Mouse (Mus musculus) intestine, embryonic 16.5 days (tissue): ENCODE measurements around the gene Atp8a2. TPM values are rescaled to one million over a fixed set of nuclear protein-coding genes. Genes with fewer than 3 reads are reported as not detected.
A peak's percentile ranks its signal among the peaks of the same experiment; 100 is the strongest.
"Not testable (repeated sequence)": the region's sequence is repeated elsewhere in the genome, so short reads cannot be mapped to it uniquely, and the experiment has no call there.

Source experiments
- ATAC-seq: fragments of 200-750 bp; cut with Nextera tagmentation; 2 replicates; pipeline ENCODE4 v1.8.0; 2017; ENCODE audit warnings: moderate TSS enrichment, moderate library complexity
- H3K27ac ChIP-seq: fragments of 300-500 bp; sonication (generic); 2 replicates; pipeline ENCODE4 v1.5.1; 2014; ENCODE audit warnings: mild to moderate bottlenecking, low read length
- H3K27me3 ChIP-seq: fragments of 300-500 bp; sonication (generic); replicated peaks from 2 replicates; pipeline ENCODE4 v1.6.1; 2014; ENCODE audit warnings: low read length, control low read depth, mixed read lengths; ENCODE audit not compliant: control insufficient read depth, insufficient read depth
- H3K36me3 ChIP-seq: fragments of 300-500 bp; sonication (generic); 2 replicates; pipeline ENCODE4 v1.6.1; 2014; ENCODE audit warnings: low read length, control low read depth; ENCODE audit not compliant: control insufficient read depth, insufficient read depth
- H3K4me1 ChIP-seq: fragments of 300-500 bp; sonication (generic); 2 replicates; pipeline ENCODE4 v1.6.1; 2014; ENCODE audit warnings: low read length, control low read depth, mixed read lengths; ENCODE audit not compliant: control insufficient read depth, insufficient read depth
- H3K4me2 ChIP-seq: fragments of 300-500 bp; sonication (generic); 2 replicates; pipeline ENCODE4 v1.6.1; 2014; ENCODE audit warnings: low read depth, low read length, control low read depth
- H3K4me3 ChIP-seq: fragments of 300-500 bp; sonication (generic); 2 replicates; pipeline ENCODE4 v1.5.1; 2014; ENCODE audit warnings: mild to moderate bottlenecking, low read length
- H3K9ac ChIP-seq: fragments of 300-500 bp; sonication (generic); 2 replicates; pipeline ENCODE4 v1.6.1; 2014; ENCODE audit warnings: low read depth, low read length
- H3K9me3 ChIP-seq: fragments of 300-500 bp; sonication (generic); 2 replicates; pipeline ENCODE4 v1.6.1; 2016; ENCODE audit warnings: low read length, control low read depth; ENCODE audit not compliant: control insufficient read depth
- WGBS: fragments of 180-500 bp; shearing (Covaris S2); extraction: QIAGEN DNeasy Blood & Tissue Kit; methylation state at CpG from one replicate; pipeline ENCODE4 v1.1.7; 2014; 5-methylcytosine and 5-hydroxymethylcytosine counted together
- polyA plus RNA-seq: library from polyadenylated mRNA; unstranded; fragments of >200 nt; fragmentation: Nextera tagmentation; extraction: Ambion mirVana; gene quantifications from 2 replicates; pipeline ENCODE4 v1.2.1, GENCODE M21; 2015

The Atp8a2 gene
- polyA plus RNA-seq, 1 experiment from 2014 or later = 6.7 TPM

GRCm38 (mm10) chr14:59616802-59617201, 580.2 kb downstream of the Atp8a2 start:
- Histone ChIP-seq H3K27ac (no peak overlapping the region), H3K27me3 (no peaks in the 10 kb centered on the region), H3K4me1 (0 out of 2 replicates have a peak, but pooled peaks cover 3% of the 10 kb centered on the region), H3K4me2 (no peak overlapping the region), H3K36me3 (no peaks in the 10 kb centered on the region), H3K4me3 (no peak overlapping the region), H3K9ac (no peak overlapping the region), H3K9me3 (no peaks in the 10 kb centered on the region)
- WGBS = 49% methylated on average over 7 of the region's 7 CpGs
- peak; percentile 65 for ATAC-seq

DNA sequence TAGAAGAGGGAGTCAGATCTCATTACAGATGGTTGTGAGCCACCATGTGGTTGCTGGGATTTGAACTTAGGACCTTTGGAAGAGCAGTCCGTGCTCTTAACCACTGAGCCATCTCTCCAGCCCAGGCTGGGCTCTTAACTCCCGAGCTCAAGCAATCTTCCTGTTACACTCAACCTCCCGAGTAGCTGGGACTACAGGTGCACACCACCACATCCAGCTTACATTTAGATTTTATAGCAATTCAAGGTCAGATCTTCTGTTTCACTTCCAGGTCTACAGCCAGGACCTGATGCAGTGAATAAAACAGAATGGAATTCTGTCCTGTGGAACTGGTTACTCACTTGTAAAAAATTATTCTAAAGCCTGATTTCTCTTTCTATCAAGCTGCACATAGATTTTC, 582.8 kb downstream of the Atp8a2 start:
- not testable (repeated sequence) for H3K4me2 ChIP-seq, H3K9ac ChIP-seq, H3K27ac ChIP-seq, H3K27me3 ChIP-seq, H3K36me3 ChIP-seq, H3K4me1 ChIP-seq, H3K4me3 ChIP-seq, H3K9me3 ChIP-seq, ATAC-seq
- WGBS = 74% methylated on average over 3 of the region's 3 CpGs

- ATAC-seq = no peak
- Histone ChIP-seq H3K4me2 (no peak overlapping the region), H3K4me1 (0 out of 2 replicates have a peak, but pooled peaks cover 3% of the 10 kb centered on the region), H3K9ac (no peak overlapping the region), H3K36me3 (no peaks in the 10 kb centered on the region), H3K4me3 (no peak overlapping the region), H3K27ac (no peak overlapping the region), H3K9me3 (no peaks in the 10 kb centered on the region), H3K27me3 (no peaks in the 10 kb centered on the region)
- WGBS = 48% methylated on average over 14 of the region's 14 CpGs
Measured at GRCm38 (mm10) chr14:59612920-59613625, 583.9 kb downstream of the Atp8a2 start.

DNA sequence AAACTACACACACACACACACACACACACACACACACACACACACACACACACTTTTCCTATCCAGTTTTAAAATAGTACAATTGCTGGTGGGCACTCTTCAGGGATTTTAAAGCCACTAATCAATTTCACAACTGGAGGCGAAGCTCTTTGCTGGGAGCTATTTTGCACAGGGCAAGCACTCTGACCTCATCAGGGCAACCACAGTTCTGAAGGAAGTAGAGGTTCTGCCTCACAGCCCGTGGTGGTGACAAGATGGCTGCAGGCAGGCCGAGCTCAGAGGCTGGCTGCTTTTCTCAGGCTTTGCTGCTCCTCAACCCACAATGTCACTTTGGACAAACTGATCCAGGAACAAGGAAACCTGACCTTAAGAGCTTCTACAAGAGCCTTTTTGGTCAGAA, 590.0 kb downstream of the Atp8a2 start:
- no peaks in the 10 kb centered on the region for H3K9me3 ChIP-seq
- no peak overlapping the region for H3K4me2 ChIP-seq
- no peak for ATAC-seq
- WGBS = 56% methylated on average over 3 of the region's 3 CpGs
- no peak overlapping the region for H3K4me3 ChIP-seq
- no peaks in the 10 kb centered on the region for H3K4me1 ChIP-seq
- no peaks in the 10 kb centered on the region for H3K36me3 ChIP-seq
- no peaks in the 10 kb centered on the region for H3K27me3 ChIP-seq
- no peak overlapping the region for H3K9ac ChIP-seq
- H3K27ac ChIP-seq = no peak overlapping the region

GRCm38 (mm10) chr14:59605671-59606353, 591.2 kb downstream of the Atp8a2 start:
- no peak overlapping the region for H3K4me2 ChIP-seq
- H3K27ac ChIP-seq = no peak overlapping the region
- H3K9ac ChIP-seq = no peak overlapping the region
- no peaks in the 10 kb centered on the region for H3K36me3 ChIP-seq
- H3K9me3 ChIP-seq = no peaks in the 10 kb centered on the region
- ATAC-seq = no peak
- no peaks in the 10 kb centered on the region for H3K4me1 ChIP-seq
- H3K27me3 ChIP-seq = no peaks in the 10 kb centered on the region
- 19% methylated on average over 5 of the region's 5 CpGs for WGBS
- H3K4me3 ChIP-seq = no peak overlapping the region

DNA sequence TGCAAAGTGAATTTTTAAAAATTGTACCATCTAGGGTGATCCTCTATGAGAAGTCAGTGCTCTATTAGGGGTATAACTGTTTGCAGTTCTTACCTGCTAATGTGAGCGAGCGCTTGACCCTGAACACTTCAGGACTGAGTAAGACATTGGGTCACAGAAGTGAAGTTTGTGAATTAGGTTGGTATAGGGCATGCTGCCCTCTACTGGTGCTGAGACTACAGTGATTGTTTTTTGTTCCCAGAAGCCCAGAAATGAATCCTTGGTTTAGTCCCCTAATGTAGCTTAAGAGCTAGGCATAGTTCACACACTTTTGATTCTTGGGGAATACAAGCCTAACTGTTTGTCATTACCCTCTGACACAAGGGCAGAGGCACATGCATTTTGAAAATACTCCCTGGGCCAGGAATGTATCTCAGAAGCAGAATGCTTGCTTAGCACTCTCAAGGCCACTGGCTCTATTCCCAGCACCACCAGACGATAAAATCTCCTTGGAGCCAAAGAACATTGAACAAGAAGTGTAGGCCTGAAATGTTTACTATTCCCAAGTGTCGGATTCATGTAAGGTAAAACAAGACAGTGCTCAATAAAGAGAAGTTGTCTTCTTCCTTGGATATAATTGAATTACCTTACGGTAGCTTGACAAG, 592.9 kb downstream of the Atp8a2 start:
- no peaks in the 10 kb centered on the region for H3K36me3 ChIP-seq
- no peaks in the 10 kb centered on the region for H3K9me3 ChIP-seq
- no peaks in the 10 kb centered on the region for H3K27me3 ChIP-seq
- no peak overlapping the region for H3K27ac ChIP-seq
- 70% methylated on average over 5 of the region's 5 CpGs for WGBS
- H3K4me3 ChIP-seq = no peak overlapping the region
- no peak overlapping the region for H3K9ac ChIP-seq
- ATAC-seq = no peak
- no peaks in the 10 kb centered on the region for H3K4me1 ChIP-seq
- no peak overlapping the region for H3K4me2 ChIP-seq

DNA sequence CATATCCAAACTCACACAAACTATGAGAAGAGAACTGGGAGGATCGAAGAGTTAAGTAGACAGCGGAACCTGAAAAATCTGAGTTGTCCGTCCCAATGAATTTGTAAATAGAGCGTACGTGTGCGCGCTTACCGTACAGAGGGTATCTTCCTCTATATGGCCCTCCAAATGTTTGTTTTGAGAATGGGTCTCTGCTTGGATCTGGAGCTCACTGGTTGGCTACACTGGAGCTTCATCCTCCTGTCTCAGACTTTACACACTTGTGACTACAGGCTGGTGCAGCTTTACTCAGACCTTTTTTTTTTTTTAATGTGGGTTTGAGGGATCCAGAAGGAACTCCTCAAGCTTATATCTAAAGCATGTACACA, 598.7 kb downstream of the Atp8a2 start:
- WGBS = 2% methylated on average over 8 of the region's 8 CpGs
- peak overlapping the region; percentile 96 for H3K4me3 ChIP-seq
- ATAC-seq = peak; percentile 43
- H3K27ac ChIP-seq = peak overlapping the region; percentile 66
- H3K36me3 ChIP-seq = no peaks in the 10 kb centered on the region
- H3K4me2 ChIP-seq = peak overlapping the region; percentile 71
- H3K4me1 ChIP-seq = peaks cover 12% of the 10 kb centered on the region
- H3K9me3 ChIP-seq = no peaks in the 10 kb centered on the region
- H3K27me3 ChIP-seq = no peaks in the 10 kb centered on the region
- peak overlapping the region; percentile 89 for H3K9ac ChIP-seq

DNA sequence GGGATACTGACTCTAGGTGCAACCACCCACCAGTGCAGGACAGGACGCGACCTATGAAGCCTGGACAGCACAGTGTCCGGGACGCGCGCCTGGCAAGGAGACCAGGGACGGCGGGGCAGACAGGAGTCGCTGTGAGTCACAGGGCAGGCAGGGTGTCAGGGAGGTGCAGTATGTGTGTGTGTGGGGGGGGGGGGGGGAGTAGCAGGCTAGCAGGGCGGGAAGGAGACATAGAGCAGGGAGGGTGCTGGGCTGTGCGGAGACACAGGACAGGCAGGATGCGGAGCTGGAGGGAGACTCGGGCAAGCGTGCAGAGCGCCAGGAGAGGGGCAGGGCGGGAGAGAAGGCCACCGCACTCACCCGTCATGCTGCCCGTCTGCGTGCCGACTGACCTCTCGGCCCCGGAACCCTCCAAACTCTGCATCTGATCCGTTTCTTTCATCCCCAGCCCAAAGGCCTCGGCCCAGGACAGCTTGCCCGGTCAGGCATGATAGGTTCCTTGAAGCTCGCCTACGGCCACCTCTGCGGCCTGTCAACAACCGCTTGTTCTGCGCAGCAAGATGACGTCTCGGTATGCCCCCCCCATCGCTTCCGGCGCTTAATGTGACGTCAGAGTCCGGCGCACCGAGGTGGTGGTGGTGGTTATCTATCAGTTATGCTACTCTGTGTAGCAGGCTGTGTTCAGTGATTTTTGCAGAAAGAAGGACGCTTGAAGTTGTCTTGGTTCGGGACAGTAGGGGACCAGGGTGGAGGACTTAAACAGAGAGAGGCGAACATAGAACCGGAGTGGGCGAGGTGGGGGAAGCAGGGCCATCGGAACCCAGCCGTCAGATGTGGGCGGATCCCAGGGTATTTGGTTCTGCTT, 599.4 kb downstream of the Atp8a2 start, which contains the start of gene Cdadc1:
Gene Cdadc1, minus strand, starts transcription at position 562 of the 862 bp plus-strand sequence.
- WGBS = under 1% methylated on average over 46 of the region's 48 CpGs
- H3K27me3 ChIP-seq = no peaks in the 10 kb centered on the region
- no peaks in the 10 kb centered on the region for H3K9me3 ChIP-seq
- peak within 1 kb of the TSS; percentile 89 for H3K4me2 ChIP-seq
- H3K36me3 ChIP-seq = no peaks in the 10 kb centered on the region
- H3K4me1 ChIP-seq = peaks cover 12% of the 10 kb centered on the region
- peak; percentile 91 for ATAC-seq
- H3K9ac ChIP-seq = peak within 1 kb of the TSS; percentile 89
- H3K4me3 ChIP-seq = peak within 1 kb of the TSS; percentile 96
- peak within 1 kb of the TSS; percentile 66 for H3K27ac ChIP-seq

DNA sequence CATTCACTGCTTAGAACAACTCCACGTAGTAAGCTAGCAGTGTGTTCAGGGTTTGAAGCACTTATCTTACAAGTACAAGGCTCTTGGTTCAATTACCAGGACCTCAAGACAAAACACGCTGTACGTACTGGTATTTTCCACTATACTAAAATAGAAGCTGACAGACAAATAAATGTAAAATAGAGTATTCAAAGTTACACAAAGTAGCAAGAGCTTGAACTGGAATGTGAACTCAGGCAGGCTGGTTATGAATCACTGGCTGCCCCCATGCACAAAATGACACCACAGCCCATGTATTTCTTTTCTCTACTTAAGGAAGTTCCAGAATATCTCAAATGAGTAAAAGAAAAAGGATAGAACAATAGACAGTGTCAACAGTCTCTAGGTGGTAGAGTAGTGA, 602.0 kb downstream of the Atp8a2 start:
- Histone ChIP-seq H3K9ac (no peak overlapping the region), H3K4me3 (no peak overlapping the region), H3K9me3 (no peaks in the 10 kb centered on the region), H3K36me3 (no peaks in the 10 kb centered on the region), H3K27ac (no peak overlapping the region), H3K4me2 (no peak overlapping the region), H3K27me3 (no peaks in the 10 kb centered on the region), H3K4me1 (peaks cover 12% of the 10 kb centered on the region)
- 96% methylated on average over 3 of the region's 3 CpGs for WGBS
- no peak for ATAC-seq
